ENCODE assay signal across 8 mouse cellular contexts in the genomic region with DNA sequence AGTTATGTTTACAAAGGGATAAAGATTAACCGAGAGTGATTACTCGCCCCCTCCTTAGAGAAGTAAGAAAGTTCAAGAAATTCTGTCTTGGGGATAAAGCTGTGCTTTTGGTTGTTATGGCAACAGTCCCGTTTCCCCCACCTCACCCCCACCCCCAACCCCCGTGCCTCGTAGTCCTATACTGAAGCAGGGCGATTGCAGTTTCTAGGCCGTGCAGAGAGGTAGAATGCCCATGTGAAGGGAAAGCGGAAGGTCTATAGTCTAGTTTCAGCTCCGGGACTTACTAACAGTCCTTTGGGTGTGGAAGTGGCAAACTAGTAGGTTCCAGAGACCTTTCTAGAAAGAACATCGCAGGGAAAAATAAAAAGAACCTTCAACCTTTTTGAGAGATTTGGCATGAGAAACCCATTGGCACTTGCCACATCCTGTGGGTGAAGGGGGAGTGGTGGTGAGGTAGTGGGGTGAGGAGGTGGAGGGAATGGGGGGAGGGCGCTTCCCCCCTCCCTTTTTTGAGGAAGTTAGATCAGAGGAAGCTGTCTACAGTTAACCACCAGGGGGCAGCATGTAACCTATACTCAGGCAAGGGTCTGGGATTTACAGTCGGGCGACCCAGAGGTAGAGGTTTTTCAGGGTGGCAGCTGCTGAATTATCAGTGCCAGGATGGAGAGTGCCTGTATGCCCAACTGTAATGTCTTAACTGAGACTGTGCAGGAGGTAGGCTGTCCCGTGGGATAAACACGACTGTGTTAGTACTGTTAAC. TPM values are rescaled to one million over a fixed set of nuclear protein-coding genes. Genes with fewer than 3 reads are reported as not detected.
DNase-seq lines count a peak whose midpoint lies in the region; ATAC-seq and TF ChIP-seq lines count a peak whose summit lies in the region.

No protein-coding gene starts in this region.

- peak; percentile 86 to 93 for DNase-seq in CD8-positive naive resting alpha-beta T cell, adult 2 months (ENCODE audit: low read depth in 2 of 2, low spot score in 2 of 2)
- DNase-seq in kidney, postnatal 10 days = peak; percentile 79
- peak; percentile 62 for DNase-seq in liver, embryonic 11.5 days (ENCODE audit: low spot score)
- peak; percentile 97 for DNase-seq in naive thymus-derived CD4-positive, alpha-beta T cell, adult 2 months (ENCODE audit: low read depth)

- ATAC-seq in erythroblast, adult 5-6 weeks (replicated peaks; ENCODE audit: low FRiP score, poor library complexity, severe bottlenecking) = peak; percentile 67; the same call in 1 of the 2 replicates
- ATAC-seq in heart, embryonic 14.5 days (ENCODE audit: insufficient number of reproducible peaks, insufficient read depth, low FRiP score, low read depth) = no peak
- 0 out of 2 replicates have a peak, but pooled peaks have one; percentile 22 for ATAC-seq in liver, embryonic 11.5 days (replicated peaks; ENCODE audit: low FRiP score)
- ATAC-seq in stomach, embryonic 14.5 days (ENCODE audit: insufficient number of reproducible peaks, insufficient read depth, low FRiP score, low read depth) = peak; percentile 42; the same call in 1 of the 2 replicates

- TF ChIP-seq CTCF in bone marrow, adult 2 months (IDR thresholded peaks at IDR 0.05; ENCODE audit: control insufficient read depth, insufficient read depth, low read length) = peak; percentile 55; the same call in 1 of the 2 replicates

- H3K4me1 ChIP-seq in bone marrow, adult 2 months (ENCODE audit: control insufficient read depth, insufficient read depth, low read length) = peaks cover 5% of the 10 kb centered on the region
- H3K4me1 ChIP-seq in heart, embryonic 14.5 days (ENCODE audit: control insufficient read depth in 2 of 2, insufficient read depth in 2 of 2, low read length in 2 of 2) = no peaks in the 10 kb centered on the region
- H3K4me1 ChIP-seq in liver, embryonic 11.5 days (replicated peaks; ENCODE audit: control insufficient read depth, insufficient read depth, low read length) = no peaks in the 10 kb centered on the region; the same call in none of the 2 replicates
- H3K4me1 ChIP-seq in stomach, embryonic 14.5 days (ENCODE audit: control insufficient read depth, insufficient read depth, low read length) = no peaks in the 10 kb centered on the region

- WGBS in bone marrow, adult 2 months = 8% methylated on average over 15 of the region's 15 CpGs
- WGBS in heart, embryonic 14.5 days = 16% methylated on average over 15 of the region's 15 CpGs
- 23% methylated on average over 15 of the region's 15 CpGs for whole genome bisulfite sequencing in liver, embryonic 11.5 days
- 15% methylated on average over 15 of the region's 15 CpGs for WGBS in stomach, embryonic 14.5 days

- peak overlapping the region; percentile 24 for H3K4me3 ChIP-seq in bone marrow, adult 2 months (replicated peaks; ENCODE audit: control insufficient read depth, low read depth, low read length)
- no peak overlapping the region for H3K4me3 ChIP-seq in heart, embryonic 14.5 days (ENCODE audit: control insufficient read depth in 1 of 2, insufficient read depth in 1 of 2, low read depth in 1 of 2, low read length in 2 of 2)
- H3K4me3 ChIP-seq in liver, embryonic 11.5 days (ENCODE audit: low read depth, low read length) = no peak overlapping the region
- H3K4me3 ChIP-seq in stomach, embryonic 14.5 days (ENCODE audit: low read depth, low read length) = no peak overlapping the region

- H3K4me2 ChIP-seq in heart, embryonic 14.5 days (ENCODE audit: low read length) = 0 out of 2 replicates have a peak overlapping the region, but pooled peaks have one; percentile 31
- peak overlapping the region; percentile 16 for H3K4me2 ChIP-seq in liver, embryonic 11.5 days
- H3K4me2 ChIP-seq in stomach, embryonic 14.5 days (replicated peaks; ENCODE audit: low read depth, low read length) = peak overlapping the region; percentile 25; the same call in 1 of the 2 replicates

- H3K9me3 ChIP-seq in heart, embryonic 14.5 days (ENCODE audit: control insufficient read depth, low read length) = no peaks in the 10 kb centered on the region
- no peaks in the 10 kb centered on the region for H3K9me3 ChIP-seq in liver, embryonic 11.5 days (ENCODE audit: control insufficient read depth, low read length)
- H3K9me3 ChIP-seq in stomach, embryonic 14.5 days (ENCODE audit: control insufficient read depth, low read depth, low read length) = no peaks in the 10 kb centered on the region

- no peak for TF ChIP-seq POLR2A in bone marrow, adult 2 months (IDR thresholded peaks at IDR 0.05; ENCODE audit: borderline replicate concordance, control insufficient read depth, low read depth, low read length)

- peaks cover 25% of the 10 kb centered on the region for H3K27me3 ChIP-seq in heart, embryonic 14.5 days (ENCODE audit: control insufficient read depth, insufficient read depth, low read length)
- H3K27me3 ChIP-seq in liver, embryonic 11.5 days (replicated peaks; ENCODE audit: control insufficient read depth, insufficient read depth, low read length) = peaks cover 8% of the 10 kb centered on the region; the same call in 1 of the 2 replicates
- H3K27me3 ChIP-seq in stomach, embryonic 14.5 days (ENCODE audit: control insufficient read depth, insufficient read depth, low read length) = no peaks in the 10 kb centered on the region

- no peak overlapping the region for H3K9ac ChIP-seq in heart, embryonic 14.5 days (ENCODE audit: low read length)
- no peak overlapping the region for H3K9ac ChIP-seq in liver, embryonic 11.5 days (ENCODE audit: low read depth, low read length)
- H3K9ac ChIP-seq in stomach, embryonic 14.5 days (replicated peaks; ENCODE audit: low read depth, low read length) = no peak overlapping the region

- H3K27ac ChIP-seq in bone marrow, adult 2 months (ENCODE audit: control insufficient read depth, insufficient read depth, low read depth, low read length, poor library complexity) = no peak overlapping the region
- H3K27ac ChIP-seq in heart, embryonic 14.5 days (replicated peaks in 1 of 2; ENCODE audit: control insufficient read depth in 1 of 2, insufficient read depth in 1 of 2, low read depth in 2 of 2, low read length in 2 of 2) = no peak overlapping the region
- H3K27ac ChIP-seq in liver, embryonic 11.5 days (ENCODE audit: low read depth, low read length) = no peak overlapping the region
- H3K27ac ChIP-seq in stomach, embryonic 14.5 days (ENCODE audit: low read length) = no peak overlapping the region

- no peaks in the 10 kb centered on the region for H3K36me3 ChIP-seq in heart, embryonic 14.5 days (ENCODE audit: control insufficient read depth, insufficient read depth, low read length)
- no peaks in the 10 kb centered on the region for H3K36me3 ChIP-seq in liver, embryonic 11.5 days (ENCODE audit: control insufficient read depth, insufficient read depth, low read length)
- no peaks in the 10 kb centered on the region for H3K36me3 ChIP-seq in stomach, embryonic 14.5 days (ENCODE audit: control insufficient read depth, insufficient read depth, low read length)

RNA-seq across cellular contexts. Expression of a gene that starts 43.4 kb away (rescaled TPM):
- polyA plus RNA-seq in bone marrow, adult 2 months (2011; ENCODE audit: insufficient read depth, insufficient read length, low replicate concordance, missing spikeins) = 8.8 and 13.6 TPM in 2 replicates
- total RNA-seq in erythroblast, adult 5-6 weeks (2015; ENCODE audit: low replicate concordance) = 23.4 and 30.2 TPM in 2 replicates
- total RNA-seq in erythroblast, adult 5-6 weeks (2017; ENCODE audit: low replicate concordance) = 25.6 and 26.8 TPM in 2 replicates
- 11.7 and 12.6 TPM in 2 replicates for polyA plus RNA-seq in heart, embryonic 14.5 days (2014; fragmentation: Nextera tagmentation; extraction: Ambion mirVana)
- polyA plus RNA-seq in liver, embryonic 11.5 days (2014; fragmentation: Nextera tagmentation; extraction: Ambion mirVana) = 12.7 and 14.1 TPM in 2 replicates
- polyA plus RNA-seq in stomach, embryonic 14.5 days (2014; fragmentation: Nextera tagmentation; extraction: Ambion mirVana) = 16.7 and 20.3 TPM in 2 replicates
